Mouse (Mus musculus) liver, adult 2 months (tissue): Measurements from ENCODE around the gene Itpr2.

Experiments
- CTCF ChIP-seq: fragments of 200-500 bp; IDR thresholded peaks from 2 replicates; pipeline ENCODE4 v1.5.1; 2011; ENCODE audit warnings: low read depth, low read length, control low read depth
- POLR2A ChIP-seq: fragments of 200-500 bp; IDR thresholded peaks from 2 replicates; pipeline ENCODE4 v1.6.1; 2011; ENCODE audit warnings: low read length, control low read depth; ENCODE audit not compliant: insufficient read depth; ENCODE audit errors: extremely low read depth

GRCm38 (mm10) chr6:146273256-146273655 lies 228.8 kb downstream of the Itpr2 start:
- TF ChIP-seq CTCF: no peak
- TF ChIP-seq POLR2A: no peak
